Mouse (Mus musculus) megakaryocyte-erythroid progenitor cell, adult 5-6 weeks (primary cell): ENCODE measurements at regions not wholly inside any gene's neighbourhood (a gene's known extent, or its start where the extent isn't known, plus 50 kb on each side); places are given as distances from the start of the nearest gene placed in this dataset.

Experiments
- ATAC-seq: replicated peaks from 2 replicates; pipeline ENCODE4 v1.8.0; 2016; ENCODE audit warnings: mild to moderate bottlenecking, inconsistent platforms; ENCODE audit not compliant: severe bottlenecking, poor library complexity, low FRiP score, low TSS enrichment

GRCm38 (mm10) chr1:31612944-31613343 lies 390.3 kb downstream of the Pih1d3 start:
- no peak for ATAC-seq

- peak; percentile 41; the same call in 1 of the 2 replicates for ATAC-seq
These were observed 392.6 kb downstream of the Pih1d3 start for GRCm38 (mm10) chr1:31615219-31615618.

DNA sequence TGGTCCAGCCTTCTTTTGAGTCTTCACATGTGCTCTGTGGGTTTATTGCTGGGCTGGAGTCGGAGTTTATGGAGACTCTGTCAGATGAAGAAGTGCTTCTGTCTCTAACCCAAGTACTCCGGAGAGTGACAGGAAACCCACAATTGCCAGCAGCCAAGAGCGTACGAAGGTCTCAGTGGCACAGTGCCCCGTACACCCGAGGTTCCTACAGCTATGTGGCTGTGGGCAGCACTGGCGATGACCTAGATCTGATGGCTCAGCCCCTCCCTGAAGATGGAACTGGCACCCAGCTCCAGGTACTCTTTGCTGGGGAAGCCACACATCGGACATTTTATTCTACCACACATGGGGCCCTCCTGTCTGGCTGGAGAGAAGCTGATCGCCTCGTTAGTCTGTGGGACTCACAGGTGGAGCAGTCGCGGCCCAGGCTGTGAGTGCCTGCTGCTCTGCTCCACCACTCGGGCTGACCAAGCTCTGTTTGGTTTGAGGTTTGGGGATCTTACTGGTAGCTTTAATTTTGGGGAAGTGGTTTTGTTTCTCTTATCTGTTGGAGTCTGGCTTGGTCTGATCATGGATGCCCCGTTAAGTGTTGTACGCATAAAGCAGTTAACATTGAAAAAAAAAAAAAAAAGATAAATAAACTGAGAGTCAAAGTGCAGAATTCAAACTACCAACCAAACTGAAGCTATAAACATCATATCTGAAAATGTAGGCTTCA lies 393.8 kb downstream of the Pih1d3 start:
- ATAC-seq = peak; percentile 95

DNA sequence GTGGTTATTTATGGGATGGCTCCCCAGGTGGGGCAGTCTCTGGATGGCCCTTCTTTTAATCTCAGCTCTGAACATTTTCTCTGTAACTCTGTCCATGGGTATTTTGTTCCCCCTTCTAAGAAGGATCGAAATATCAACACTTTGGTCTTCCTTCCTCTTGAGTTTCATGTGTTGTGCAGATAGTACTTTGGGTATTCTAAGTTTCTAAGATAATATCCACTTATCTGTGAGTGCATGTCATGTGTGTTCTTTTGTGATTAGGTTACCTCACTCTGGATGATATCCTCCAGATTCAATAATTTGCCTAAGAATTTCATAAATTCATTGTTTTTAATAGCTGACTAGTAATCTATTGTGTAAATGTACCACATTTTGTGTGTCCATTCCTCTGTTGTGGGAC lies 411.7 kb downstream of the Pih1d3 start:
- ATAC-seq = no peak

GRCm38 (mm10) chr1:31636575-31637356 lies 414.1 kb downstream of the Pih1d3 start:
- ATAC-seq = no peak

GRCm38 (mm10) chr1:31645116-31645515 lies 422.5 kb downstream of the Pih1d3 start:
- no peak for ATAC-seq

DNA sequence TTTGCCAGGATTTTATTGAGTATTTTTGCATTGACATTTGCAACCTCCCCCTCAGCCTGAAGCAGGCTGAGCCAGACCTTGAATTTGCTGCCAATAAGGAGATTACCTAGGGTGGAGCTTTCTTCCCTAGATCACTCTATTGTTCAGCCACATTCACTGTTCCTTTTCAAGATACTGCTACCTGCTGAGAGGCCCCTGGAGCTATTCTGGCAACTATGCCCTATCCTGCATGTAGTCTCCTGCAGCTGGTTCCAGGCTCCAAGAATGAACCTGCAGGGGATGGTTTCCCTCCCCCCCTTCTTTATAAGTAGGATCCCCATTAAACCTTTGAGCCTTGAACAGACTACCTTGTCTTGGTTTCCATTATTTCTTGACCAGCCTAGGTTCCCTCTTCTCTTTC lies 455.9 kb downstream of the Pih1d3 start:
- ATAC-seq = no peak
